Mouse (Mus musculus): Measurements from ENCODE around the gene Gpn2. TPM values are rescaled to one million over a fixed set of nuclear protein-coding genes. Genes with fewer than 3 reads are reported as not detected.

Gpn2 gene
- polyA plus RNA-seq, 1 experiment = 22.2 TPM

DNA sequence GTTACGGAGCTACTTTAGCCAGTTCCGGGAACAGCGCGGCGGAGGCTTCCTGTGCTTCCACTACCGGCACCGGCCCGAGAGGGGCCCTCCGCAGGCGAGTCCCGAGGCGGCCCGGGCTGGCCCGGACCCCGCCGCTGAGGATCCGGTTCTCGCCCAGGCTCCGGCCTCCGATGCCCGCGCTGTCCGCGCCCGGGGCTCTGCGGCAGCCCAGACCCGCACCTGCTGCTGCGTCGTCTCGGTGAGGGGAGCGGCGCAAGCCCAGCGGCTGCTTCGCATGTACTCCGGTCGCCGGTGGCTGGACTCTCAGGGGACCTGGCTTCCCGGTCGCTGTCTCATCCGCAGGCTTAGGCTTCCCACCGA lies 9.3 kb upstream of the Gpn2 start:
- Histone ChIP-seq H3K9ac (ENCODE audit: low read depth, poor library complexity, severe bottlenecking) (peak overlapping the region; percentile 44), H3K27me3 (ENCODE audit: control insufficient read depth, insufficient read depth, low read length, poor library complexity, severe bottlenecking) (no peaks in the 10 kb centered on the region), H3K27ac (ENCODE audit: insufficient read depth, low read length) (no peak overlapping the region), H3K4me1 (ENCODE audit: control insufficient read depth, insufficient read depth, low read length) (no peaks in the 10 kb centered on the region), H3K36me3 (ENCODE audit: control insufficient read depth, insufficient read depth, low read length, poor library complexity, severe bottlenecking) (peaks cover 3% of the 10 kb centered on the region), H3K9me3 (replicated peaks; ENCODE audit: control insufficient read depth, insufficient read depth, low read length, poor library complexity, severe bottlenecking) (no peaks in the 10 kb centered on the region), H3K4me3 (ENCODE audit: low read depth, low read length) (peak overlapping the region; percentile 81)
- TF ChIP-seq POLR2A (IDR thresholded peaks at IDR 0.05; ENCODE audit: insufficient read depth, low read length) (no peak), EP300 (IDR thresholded peaks at IDR 0.05; ENCODE audit: insufficient read depth, low read depth, low read length) (no peak), CTCF (IDR thresholded peaks at IDR 0.05; ENCODE audit: low read depth, low read length) (no peak)

DNA sequence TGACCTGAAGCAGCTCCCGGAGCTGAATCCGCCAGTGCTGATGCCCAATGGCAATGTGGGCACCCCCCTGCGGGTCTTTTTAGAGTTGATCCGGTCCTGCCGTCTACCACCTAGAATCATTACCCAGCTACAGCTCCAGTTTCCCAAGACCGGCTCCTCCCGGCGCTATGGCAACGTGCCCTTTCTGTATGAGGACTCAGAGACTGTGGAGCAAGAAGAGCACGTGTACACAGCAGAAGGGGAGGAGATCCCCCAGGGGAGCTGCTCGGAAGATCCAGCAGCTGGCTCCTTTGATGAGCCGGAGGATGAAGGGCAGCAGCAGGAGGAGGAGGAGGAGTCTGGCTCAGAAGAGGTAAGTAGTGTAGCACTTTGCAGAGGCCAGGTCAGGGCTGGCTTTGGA lies 6.2 kb upstream of the Gpn2 start:
- no peak overlapping the region for H3K27ac ChIP-seq (ENCODE audit: insufficient read depth, low read length)
- no peaks in the 10 kb centered on the region for H3K9me3 ChIP-seq (replicated peaks; ENCODE audit: control insufficient read depth, insufficient read depth, low read length, poor library complexity, severe bottlenecking)
- no peak overlapping the region for H3K9ac ChIP-seq (ENCODE audit: low read depth, poor library complexity, severe bottlenecking)
- H3K27me3 ChIP-seq (ENCODE audit: control insufficient read depth, insufficient read depth, low read length, poor library complexity, severe bottlenecking) = no peaks in the 10 kb centered on the region
- no peaks in the 10 kb centered on the region for H3K4me1 ChIP-seq (ENCODE audit: control insufficient read depth, insufficient read depth, low read length)
- no peak overlapping the region for H3K4me3 ChIP-seq (ENCODE audit: low read depth, low read length)
- TF ChIP-seq EP300 (IDR thresholded peaks at IDR 0.05; ENCODE audit: insufficient read depth, low read depth, low read length) (no peak), POLR2A (IDR thresholded peaks at IDR 0.05; ENCODE audit: insufficient read depth, low read length) (no peak), CTCF (IDR thresholded peaks at IDR 0.05; ENCODE audit: low read depth, low read length) (no peak)
- peaks cover 13% of the 10 kb centered on the region for H3K36me3 ChIP-seq (ENCODE audit: control insufficient read depth, insufficient read depth, low read length, poor library complexity, severe bottlenecking)

DNA sequence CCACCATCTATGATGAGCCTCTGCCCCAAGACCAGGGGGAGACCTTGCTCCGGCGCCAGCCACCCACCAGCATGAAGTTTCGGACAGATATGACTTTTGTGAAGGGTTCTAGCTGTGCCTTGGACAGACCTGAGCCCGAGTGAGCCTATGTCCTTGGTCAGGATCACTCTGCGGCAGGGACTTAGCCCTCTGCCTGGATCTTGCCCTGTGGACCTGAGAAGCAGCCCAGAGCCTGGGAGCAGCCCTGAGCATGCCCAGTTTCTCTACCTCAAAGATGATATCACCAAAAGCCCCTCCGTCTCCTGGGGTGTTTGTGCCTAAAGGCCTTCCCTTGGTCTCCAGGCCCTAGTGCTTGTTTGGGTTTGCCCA lies 488 bp upstream of the Gpn2 start:
- Histone ChIP-seq H3K27me3 (ENCODE audit: control insufficient read depth, insufficient read depth, low read length, poor library complexity, severe bottlenecking) (no peaks in the 10 kb centered on the region), H3K4me1 (ENCODE audit: control insufficient read depth, insufficient read depth, low read length) (no peaks in the 10 kb centered on the region), H3K9ac (ENCODE audit: low read depth, poor library complexity, severe bottlenecking) (peak overlapping the region; percentile 83), H3K4me3 (ENCODE audit: low read depth, low read length) (peak overlapping the region; percentile 95), H3K36me3 (ENCODE audit: control insufficient read depth, insufficient read depth, low read length, poor library complexity, severe bottlenecking) (peaks cover 20% of the 10 kb centered on the region), H3K27ac (ENCODE audit: insufficient read depth, low read length) (peak overlapping the region; percentile 70), H3K9me3 (replicated peaks; ENCODE audit: control insufficient read depth, insufficient read depth, low read length, poor library complexity, severe bottlenecking) (no peaks in the 10 kb centered on the region)
- TF ChIP-seq CTCF (IDR thresholded peaks at IDR 0.05; ENCODE audit: low read depth, low read length) (no peak), POLR2A (IDR thresholded peaks at IDR 0.05; ENCODE audit: insufficient read depth, low read length) (no peak), EP300 (IDR thresholded peaks at IDR 0.05; ENCODE audit: insufficient read depth, low read depth, low read length) (no peak)

DNA sequence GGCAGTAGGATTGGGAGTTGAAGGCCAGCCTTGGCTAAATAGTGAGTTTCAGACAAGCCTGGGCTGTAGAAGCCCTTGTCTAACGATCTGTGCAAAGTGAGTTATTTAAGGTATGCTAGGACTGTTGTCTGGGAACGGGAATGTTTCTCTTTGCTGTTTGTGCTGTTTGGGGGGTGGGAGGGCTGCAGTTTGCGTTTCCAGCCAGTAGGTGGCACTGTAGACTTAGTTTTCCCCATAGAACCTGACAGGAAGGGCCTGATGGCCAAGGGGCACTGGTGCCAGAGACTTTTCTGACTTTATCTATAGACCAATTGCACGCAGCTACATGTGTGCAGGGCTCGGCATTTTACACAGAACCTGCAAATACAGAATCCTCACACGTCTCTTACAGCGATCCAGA lies 8.4 kb downstream of the Gpn2 start:
- peak overlapping the region; percentile 55; the same call in 1 of the 2 replicates for H3K27ac ChIP-seq (ENCODE audit: insufficient read depth, low read length)
- H3K27me3 ChIP-seq (ENCODE audit: control insufficient read depth, insufficient read depth, low read length, poor library complexity, severe bottlenecking) = no peaks in the 10 kb centered on the region
- no peaks in the 10 kb centered on the region for H3K4me1 ChIP-seq (ENCODE audit: control insufficient read depth, insufficient read depth, low read length)
- H3K9me3 ChIP-seq (replicated peaks; ENCODE audit: control insufficient read depth, insufficient read depth, low read length, poor library complexity, severe bottlenecking) = no peaks in the 10 kb centered on the region
- no peak overlapping the region for H3K4me3 ChIP-seq (ENCODE audit: low read depth, low read length)
- peaks cover 17% of the 10 kb centered on the region for H3K36me3 ChIP-seq (ENCODE audit: control insufficient read depth, insufficient read depth, low read length, poor library complexity, severe bottlenecking)
- no peak overlapping the region for H3K9ac ChIP-seq (ENCODE audit: low read depth, poor library complexity, severe bottlenecking)
- TF ChIP-seq EP300 (IDR thresholded peaks at IDR 0.05; ENCODE audit: insufficient read depth, low read depth, low read length) (0 out of 2 replicates have a peak, but pooled peaks have one; percentile 9), POLR2A (IDR thresholded peaks at IDR 0.05; ENCODE audit: insufficient read depth, low read length) (no peak), CTCF (IDR thresholded peaks at IDR 0.05; ENCODE audit: low read depth, low read length) (peak; percentile 91)

DNA sequence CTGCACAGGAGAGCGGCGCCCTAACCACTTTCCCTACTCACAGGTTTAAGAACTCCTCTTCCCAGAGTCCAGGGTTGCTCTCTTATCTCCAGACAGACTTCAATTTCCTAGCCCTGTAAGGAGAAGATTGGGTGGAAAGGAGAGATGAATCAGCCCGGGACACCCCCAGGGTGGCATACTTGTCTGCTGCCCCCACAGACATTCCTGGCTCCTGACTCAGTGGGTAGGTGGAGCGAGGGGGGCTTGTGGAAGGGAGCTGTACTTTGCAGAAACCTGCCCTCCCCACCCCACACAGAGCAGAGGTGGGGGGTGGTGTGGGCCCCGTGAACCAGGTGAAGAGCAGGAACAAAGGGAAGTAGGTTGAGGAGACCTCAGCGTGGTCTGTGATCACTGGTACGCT lies 11.4 kb downstream of the Gpn2 start:
- H3K4me3 ChIP-seq (ENCODE audit: low read depth, low read length) = 0 out of 2 replicates have a peak overlapping the region, but pooled peaks have one; percentile 10
- peak overlapping the region; percentile 61 for H3K9ac ChIP-seq (ENCODE audit: low read depth, poor library complexity, severe bottlenecking)
- peaks cover 4% of the 10 kb centered on the region; the same call in 1 of the 2 replicates for H3K36me3 ChIP-seq (ENCODE audit: control insufficient read depth, insufficient read depth, low read length, poor library complexity, severe bottlenecking)
- H3K4me1 ChIP-seq (ENCODE audit: control insufficient read depth, insufficient read depth, low read length) = no peaks in the 10 kb centered on the region
- TF ChIP-seq CTCF (IDR thresholded peaks at IDR 0.05; ENCODE audit: low read depth, low read length) (no peak), EP300 (IDR thresholded peaks at IDR 0.05; ENCODE audit: insufficient read depth, low read depth, low read length) (no peak; the same call in 1 of the 2 replicates), POLR2A (IDR thresholded peaks at IDR 0.05; ENCODE audit: insufficient read depth, low read length) (no peak)
- H3K27me3 ChIP-seq (ENCODE audit: control insufficient read depth, insufficient read depth, low read length, poor library complexity, severe bottlenecking) = no peaks in the 10 kb centered on the region
- peak overlapping the region; percentile 53 for H3K27ac ChIP-seq (ENCODE audit: insufficient read depth, low read length)
- no peaks in the 10 kb centered on the region for H3K9me3 ChIP-seq (replicated peaks; ENCODE audit: control insufficient read depth, insufficient read depth, low read length, poor library complexity, severe bottlenecking)

DNA sequence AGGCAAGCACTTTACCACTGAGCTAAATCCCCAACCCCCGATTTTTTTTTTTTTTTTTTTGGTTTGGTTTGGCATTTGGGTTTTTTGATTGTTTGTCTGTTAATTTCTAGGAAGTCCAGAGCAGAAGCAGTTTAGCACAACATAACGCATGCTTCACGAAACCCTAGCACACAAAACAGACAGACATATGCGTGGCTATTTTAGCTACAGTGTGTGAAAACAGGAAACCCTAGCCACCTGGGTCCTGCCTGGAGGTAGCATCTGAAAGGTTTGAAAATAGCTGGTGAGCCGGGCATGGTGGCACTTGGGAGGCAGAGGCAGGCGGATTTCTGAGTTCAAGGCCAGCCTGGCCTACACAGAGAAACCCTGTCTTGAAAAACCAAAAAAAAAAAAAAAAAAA lies 11.9 kb downstream of the Gpn2 start:
- no peak for TF ChIP-seq POLR2A (IDR thresholded peaks at IDR 0.05; ENCODE audit: insufficient read depth, low read length)
- no peak for TF ChIP-seq CTCF (IDR thresholded peaks at IDR 0.05; ENCODE audit: low read depth, low read length)
- no peak for TF ChIP-seq EP300 (IDR thresholded peaks at IDR 0.05; ENCODE audit: insufficient read depth, low read depth, low read length)
- H3K4me3 ChIP-seq (ENCODE audit: low read depth, low read length) = no peak overlapping the region

More for the DNA sequence above, 11.9 kb downstream of the Gpn2 start:
- H3K9me3 ChIP-seq (replicated peaks; ENCODE audit: control insufficient read depth, insufficient read depth, low read length, poor library complexity, severe bottlenecking) = no peaks in the 10 kb centered on the region
- peaks cover 4% of the 10 kb centered on the region; the same call in 1 of the 2 replicates for H3K36me3 ChIP-seq (ENCODE audit: control insufficient read depth, insufficient read depth, low read length, poor library complexity, severe bottlenecking)
- H3K4me1 ChIP-seq (ENCODE audit: control insufficient read depth, insufficient read depth, low read length) = no peaks in the 10 kb centered on the region
- H3K27ac ChIP-seq (ENCODE audit: insufficient read depth, low read length) = peak overlapping the region; percentile 53
- no peaks in the 10 kb centered on the region for H3K27me3 ChIP-seq (ENCODE audit: control insufficient read depth, insufficient read depth, low read length, poor library complexity, severe bottlenecking)
- H3K9ac ChIP-seq (ENCODE audit: low read depth, poor library complexity, severe bottlenecking) = peak overlapping the region; percentile 61; the same call in 1 of the 2 replicates

Data from ES-Bruce4 (cell line).